ENCODE assay signal across 11 mouse cellular contexts in the genomic region with DNA sequence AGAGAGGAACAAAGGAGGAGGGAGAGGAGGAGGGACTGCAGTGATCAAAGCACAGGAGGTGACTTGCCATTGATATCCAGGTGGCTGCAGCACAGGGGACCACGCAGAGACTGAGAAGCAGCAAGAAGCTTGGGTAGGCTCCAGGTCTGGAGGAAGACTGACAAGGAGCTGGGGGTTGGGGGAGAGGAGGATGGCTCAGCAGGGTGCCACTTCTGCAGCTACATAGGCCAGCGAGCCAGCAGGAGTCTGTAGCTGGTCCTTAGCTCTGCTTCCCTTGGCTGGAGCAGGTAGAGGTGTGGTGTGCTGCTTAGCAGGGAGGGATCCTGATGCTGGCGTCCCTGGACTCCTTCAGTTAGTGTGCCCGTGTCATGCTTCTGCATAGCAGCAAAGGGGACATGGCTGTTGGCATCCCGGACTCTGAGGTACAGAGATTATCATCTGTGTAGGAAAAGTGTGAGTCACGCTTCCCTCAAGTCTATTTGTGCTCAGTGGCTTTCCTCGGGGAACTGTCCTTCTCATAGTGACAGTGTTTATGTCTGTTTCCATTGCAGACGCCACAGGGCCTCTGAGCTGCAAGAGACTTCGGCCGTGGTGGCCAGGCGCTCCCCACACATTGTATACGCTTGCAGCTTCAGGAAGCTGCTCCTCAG. TPM values are rescaled to one million over a fixed set of nuclear protein-coding genes. Genes with fewer than 3 reads are reported as not detected.
DNase-seq lines count a peak whose midpoint lies in the region; ATAC-seq lines count a peak whose summit lies in the region.
"Had no signal": no experiment of that assay in that cellular context is flagged by ENCODE, and none has a peak within 500 bp of the region (broad histone marks: within the 10 kb centered on the region; RNA-seq: fewer than 3 reads in every experiment).

No protein-coding gene starts in this region.

- H3K9ac ChIP-seq in kidney, embryonic 14.5 days (ENCODE audit: low read depth, low read length) = 0 out of 2 replicates have a peak overlapping the region, but pooled peaks have one; percentile 7
- no peak overlapping the region for H3K9ac ChIP-seq in forebrain, embryonic 12.5 days
- peak overlapping the region; percentile 19; the same call in 1 of the 2 replicates for H3K9ac ChIP-seq in limb, embryonic 13.5 days
- no peak overlapping the region for H3K9ac ChIP-seq in neural tube, embryonic 15.5 days (replicated peaks)
- H3K9ac ChIP-seq: stomach, embryonic 15.5 days had no signal

- no peak overlapping the region for H3K4me2 ChIP-seq in kidney, embryonic 14.5 days (replicated peaks; ENCODE audit: low read depth, low read length)
- H3K4me2 ChIP-seq in forebrain, embryonic 12.5 days = no peak overlapping the region
- no peak overlapping the region for H3K4me2 ChIP-seq in limb, embryonic 13.5 days (replicated peaks)
- H3K4me2 ChIP-seq in neural tube, embryonic 15.5 days = no peak overlapping the region
- H3K4me2 ChIP-seq: stomach, embryonic 15.5 days had no signal

- H3K4me1 ChIP-seq in kidney, embryonic 14.5 days (ENCODE audit: control insufficient read depth, insufficient read depth, low read length) = 0 out of 2 replicates have a peak, but pooled peaks cover under 1% of the 10 kb centered on the region
- H3K4me1 ChIP-seq in forebrain, embryonic 12.5 days = peaks cover 30% of the 10 kb centered on the region
- H3K4me1 ChIP-seq in limb, embryonic 13.5 days = peaks cover 8% of the 10 kb centered on the region; the same call in 1 of the 2 replicates
- peaks cover 23% of the 10 kb centered on the region for H3K4me1 ChIP-seq in neural tube, embryonic 15.5 days
- H3K4me1 ChIP-seq: stomach, embryonic 15.5 days had no signal

- H3K9me3 ChIP-seq in kidney, embryonic 14.5 days (ENCODE audit: control insufficient read depth, low read length) = no peaks in the 10 kb centered on the region
- no peaks in the 10 kb centered on the region for H3K9me3 ChIP-seq in forebrain, embryonic 12.5 days
- no peaks in the 10 kb centered on the region for H3K9me3 ChIP-seq in limb, embryonic 13.5 days
- no peaks in the 10 kb centered on the region for H3K9me3 ChIP-seq in neural tube, embryonic 15.5 days (replicated peaks)
- H3K9me3 ChIP-seq: stomach, embryonic 15.5 days had no signal

- ATAC-seq in kidney, embryonic 14.5 days (ENCODE audit: low FRiP score, low TSS enrichment) = 0 out of 2 replicates have a peak, but pooled peaks have one; percentile 20
- ATAC-seq in forebrain, embryonic 12.5 days (ENCODE audit: low FRiP score) = no peak; the same call in 1 of the 2 replicates
- no peak for ATAC-seq in limb, embryonic 13.5 days (ENCODE audit: low FRiP score, low read depth)
- ATAC-seq in neural tube, embryonic 15.5 days (ENCODE audit: low FRiP score) = 0 out of 2 replicates have a peak, but pooled peaks have one; percentile 29
- no peak for ATAC-seq in granulocyte monocyte progenitor cell, adult 5-6 weeks (replicated peaks; ENCODE audit: poor library complexity, severe bottlenecking)
- ATAC-seq in monocyte, adult 5-6 weeks (replicated peaks; ENCODE audit: insufficient number of reproducible peaks, low FRiP score, low TSS enrichment, poor library complexity, severe bottlenecking) = no peak

- no peak for DNase-seq in kidney, postnatal 36 days
- no peak for DNase-seq in kidney, adult 9 months

- no peak overlapping the region for H3K4me3 ChIP-seq in kidney, embryonic 14.5 days (ENCODE audit: low read length)
- H3K4me3 ChIP-seq in forebrain, embryonic 12.5 days (replicated peaks) = no peak overlapping the region
- no peak overlapping the region for H3K4me3 ChIP-seq in limb, embryonic 13.5 days
- H3K4me3 ChIP-seq in neural tube, embryonic 15.5 days (replicated peaks) = no peak overlapping the region
- H3K4me3 ChIP-seq: stomach, embryonic 15.5 days had no signal

- 53% methylated on average over 12 of the region's 12 CpGs for WGBS in kidney, embryonic 14.5 days
- WGBS in forebrain, embryonic 12.5 days = 64% methylated on average over 12 of the region's 12 CpGs
- 53% methylated on average over 12 of the region's 12 CpGs for WGBS in limb, embryonic 13.5 days
- WGBS in neural tube, embryonic 15.5 days = 52% methylated on average over 12 of the region's 12 CpGs

- no peaks in the 10 kb centered on the region for H3K36me3 ChIP-seq in kidney, embryonic 14.5 days (ENCODE audit: control insufficient read depth, insufficient read depth, low read length)
- no peaks in the 10 kb centered on the region for H3K36me3 ChIP-seq in forebrain, embryonic 12.5 days (replicated peaks)
- no peaks in the 10 kb centered on the region for H3K36me3 ChIP-seq in limb, embryonic 13.5 days
- H3K36me3 ChIP-seq in neural tube, embryonic 15.5 days = peaks cover 15% of the 10 kb centered on the region
- H3K36me3 ChIP-seq: stomach, embryonic 15.5 days had no signal

- H3K27me3 ChIP-seq in kidney, embryonic 14.5 days (ENCODE audit: control insufficient read depth, insufficient read depth, low read length) = no peaks in the 10 kb centered on the region
- no peaks in the 10 kb centered on the region for H3K27me3 ChIP-seq in forebrain, embryonic 12.5 days
- no peaks in the 10 kb centered on the region for H3K27me3 ChIP-seq in limb, embryonic 13.5 days
- H3K27me3 ChIP-seq in neural tube, embryonic 15.5 days (replicated peaks) = no peaks in the 10 kb centered on the region
- H3K27me3 ChIP-seq: stomach, embryonic 15.5 days had no signal

- no peak overlapping the region for H3K27ac ChIP-seq in kidney, embryonic 14.5 days (ENCODE audit: low read depth, low read length)
- peak overlapping the region; percentile 80 for H3K27ac ChIP-seq in forebrain, embryonic 12.5 days
- no peak overlapping the region for H3K27ac ChIP-seq in limb, embryonic 13.5 days
- peak overlapping the region; percentile 64 for H3K27ac ChIP-seq in neural tube, embryonic 15.5 days (replicated peaks)
- H3K27ac ChIP-seq: macrophage; stomach, embryonic 15.5 days had no signal

RNA-seq across cellular contexts. Expression of a gene that starts 30.8 kb away (rescaled TPM):
- polyA plus RNA-seq in kidney, embryonic 14.5 days (2014; fragmentation: Nextera tagmentation; extraction: Ambion mirVana) = 2.4 and 3.9 TPM in 2 replicates
- polyA plus RNA-seq in forebrain, embryonic 12.5 days (2016; fragmentation: Nextera tagmentation; extraction: Ambion mirVana) = 12.9 and 14.1 TPM in 2 replicates
- 3.3 and 3.4 TPM in 2 replicates for polyA plus RNA-seq in limb, embryonic 13.5 days (2015; fragmentation: Nextera tagmentation; extraction: Ambion mirVana)
- 29.8 and 31.9 TPM in 2 replicates for polyA plus RNA-seq in neural tube, embryonic 15.5 days (2015; fragmentation: Nextera tagmentation; extraction: Ambion mirVana)
- 0.04 and 9.0 TPM in 2 replicates for total RNA-seq in granulocyte monocyte progenitor cell, adult 5-6 weeks (2014; fragmentation: Nextera tagmentation)
- total RNA-seq in granulocyte monocyte progenitor cell, adult 5-6 weeks (2017) = 3.3 and 3.6 TPM in 2 replicates
- total RNA-seq in monocyte, adult 5-6 weeks (2017) = 101 to 149 TPM (median 129 TPM) in 3 replicates

RNA-seq across cellular contexts. Expression of a gene that starts 32.5 kb away (rescaled TPM):
- 0.24 TPM in 1 of 2 replicates, not detected in the other for polyA plus RNA-seq in kidney, embryonic 14.5 days (2014; fragmentation: Nextera tagmentation; extraction: Ambion mirVana)
- polyA plus RNA-seq in forebrain, embryonic 12.5 days (2016; fragmentation: Nextera tagmentation; extraction: Ambion mirVana) = 2.5 and 3.2 TPM in 2 replicates
- polyA plus RNA-seq in limb, embryonic 13.5 days (2015; fragmentation: Nextera tagmentation; extraction: Ambion mirVana) = not detected in 2 replicates
- polyA plus RNA-seq in neural tube, embryonic 15.5 days (2015; fragmentation: Nextera tagmentation; extraction: Ambion mirVana) = 1.6 and 1.7 TPM in 2 replicates
- total RNA-seq in granulocyte monocyte progenitor cell, adult 5-6 weeks (2014; fragmentation: Nextera tagmentation) = not detected in 2 replicates
- total RNA-seq in granulocyte monocyte progenitor cell, adult 5-6 weeks (2017) = not detected in 2 replicates
- total RNA-seq in monocyte, adult 5-6 weeks (2017) = not detected in 3 replicates
- polyA plus RNA-seq: heart, postnatal 0 days; macrophage had no signal

RNA-seq across cellular contexts. Expression of a gene that starts 43.5 kb away (rescaled TPM):
- polyA plus RNA-seq in kidney, embryonic 14.5 days (2014; fragmentation: Nextera tagmentation; extraction: Ambion mirVana) = 20.4 and 31.0 TPM in 2 replicates
- polyA plus RNA-seq in forebrain, embryonic 12.5 days (2016; fragmentation: Nextera tagmentation; extraction: Ambion mirVana) = 30.4 and 31.0 TPM in 2 replicates
- polyA plus RNA-seq in limb, embryonic 13.5 days (2015; fragmentation: Nextera tagmentation; extraction: Ambion mirVana) = 31.6 and 32.8 TPM in 2 replicates
- 26.9 and 31.6 TPM in 2 replicates for polyA plus RNA-seq in neural tube, embryonic 15.5 days (2015; fragmentation: Nextera tagmentation; extraction: Ambion mirVana)
- total RNA-seq in granulocyte monocyte progenitor cell, adult 5-6 weeks (2014; fragmentation: Nextera tagmentation) = 19.5 and 24.3 TPM in 2 replicates
- 14.5 and 21.1 TPM in 2 replicates for total RNA-seq in granulocyte monocyte progenitor cell, adult 5-6 weeks (2017)
- 24.9 to 42.9 TPM (median 27.3 TPM) in 3 replicates for total RNA-seq in monocyte, adult 5-6 weeks (2017)

Comparison
In these comparisons a context has a peak if more than half of its experiments do, and no peak if none do; other contexts are left out.
1. ATAC-seq: peak in kidney, embryonic 14.5 days (single experiment) and neural tube, embryonic 15.5 days (single experiment); none in forebrain, embryonic 12.5 days (single experiment), limb, embryonic 13.5 days (single experiment), granulocyte monocyte progenitor cell, adult 5-6 weeks (single experiment) and monocyte, adult 5-6 weeks (single experiment).
2. H3K27ac ChIP-seq: peak in forebrain, embryonic 12.5 days (single experiment) and neural tube, embryonic 15.5 days (single experiment); none in kidney, embryonic 14.5 days (single experiment) and limb, embryonic 13.5 days (single experiment).
3. H3K9ac ChIP-seq: peak in kidney, embryonic 14.5 days (single experiment) and limb, embryonic 13.5 days (single experiment); none in forebrain, embryonic 12.5 days (single experiment) and neural tube, embryonic 15.5 days (single experiment).